In the genomic region with DNA sequence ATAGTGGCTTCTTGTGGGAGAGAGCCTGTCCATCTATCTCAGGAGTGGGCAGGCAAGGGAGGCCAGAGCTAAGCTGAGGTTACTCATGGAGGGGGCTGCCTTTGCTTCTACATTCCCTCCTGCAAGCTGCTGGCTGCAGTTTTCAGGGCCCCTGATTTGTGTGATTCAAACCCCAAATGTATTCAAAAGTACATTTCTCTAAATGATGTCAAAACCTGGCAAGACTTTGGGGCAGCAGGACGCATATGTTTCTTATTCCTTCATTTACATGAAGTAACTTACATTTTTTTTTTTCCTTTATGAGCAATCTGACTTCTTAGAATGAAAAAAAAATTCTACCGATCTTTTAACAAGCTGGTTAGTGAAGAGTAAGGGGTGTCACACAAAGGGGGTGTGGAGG, we compare ENCODE assay signal across 36 mouse cellular contexts. TPM values are rescaled to one million over a fixed set of nuclear protein-coding genes. Genes with fewer than 3 reads are reported as not detected.
DNase-seq lines count a peak whose midpoint lies in the region; ATAC-seq and TF ChIP-seq lines count a peak whose summit lies in the region.
"Had no signal": no experiment of that assay in that cellular context is flagged by ENCODE, and none has a peak within 500 bp of the region (broad histone marks: within the 10 kb centered on the region; RNA-seq: fewer than 3 reads in every experiment).

No protein-coding gene starts in this region.

- TF ChIP-seq CTCF in stomach, postnatal 0 days (IDR thresholded peaks at IDR 0.05; ENCODE audit: low read depth): no peak

- no peak overlapping the region for H3K4me2 ChIP-seq in forebrain, embryonic 13.5 days
- H3K4me2 ChIP-seq in stomach, embryonic 16.5 days (ENCODE audit: low read depth, low read length): no peak overlapping the region
- H3K4me2 ChIP-seq in stomach, postnatal 0 days (replicated peaks; ENCODE audit: low read depth): no peak overlapping the region
- H3K4me2 ChIP-seq in kidney, embryonic 14.5 days (replicated peaks; ENCODE audit: low read depth, low read length): no peak overlapping the region
- H3K4me2 ChIP-seq: forebrain, embryonic 15.5 days; heart, embryonic 13.5 days; liver, embryonic 11.5 days; lung, embryonic 15.5 days; midbrain, embryonic 13.5 days; stomach, embryonic 15.5 days had no signal

- no peak overlapping the region for H3K4me3 ChIP-seq in forebrain, embryonic 10.5 days
- H3K4me3 ChIP-seq in forebrain, embryonic 13.5 days: no peak overlapping the region
- H3K4me3 ChIP-seq in stomach, embryonic 16.5 days (replicated peaks; ENCODE audit: low read length): no peak overlapping the region
- H3K4me3 ChIP-seq in stomach, postnatal 0 days (ENCODE audit: low read depth, low read length): no peak overlapping the region
- no peak overlapping the region for H3K4me3 ChIP-seq in limb, embryonic 10.5 days
- no peak overlapping the region for H3K4me3 ChIP-seq in kidney, embryonic 14.5 days (ENCODE audit: low read length)
- H3K4me3 ChIP-seq: forebrain, embryonic 15.5 days; heart, adult 2 months; heart, embryonic 13.5 days; layer of hippocampus, adult 2 months; lung, embryonic 15.5 days; megakaryocyte, embryonic 14.5 days; midbrain, embryonic 13.5 days; stomach, embryonic 15.5 days had no signal

- H3K27me3 ChIP-seq in forebrain, embryonic 10.5 days (ENCODE audit: poor library complexity, severe bottlenecking): peaks cover 21% of the 10 kb centered on the region
- H3K27me3 ChIP-seq in forebrain, embryonic 13.5 days: peaks cover 5% of the 10 kb centered on the region; the same call in 1 of the 2 replicates
- H3K27me3 ChIP-seq in stomach, embryonic 16.5 days (ENCODE audit: control insufficient read depth, insufficient read depth, low read length): no peaks in the 10 kb centered on the region
- H3K27me3 ChIP-seq in stomach, postnatal 0 days (ENCODE audit: control insufficient read depth, insufficient read depth, low read length): no peaks in the 10 kb centered on the region
- no peaks in the 10 kb centered on the region for H3K27me3 ChIP-seq in limb, embryonic 10.5 days (ENCODE audit: low read depth, poor library complexity, severe bottlenecking)
- H3K27me3 ChIP-seq in kidney, embryonic 14.5 days (ENCODE audit: control insufficient read depth, insufficient read depth, low read length): no peaks in the 10 kb centered on the region
- H3K27me3 ChIP-seq: forebrain, embryonic 15.5 days; lung, embryonic 15.5 days; midbrain, embryonic 13.5 days; stomach, embryonic 15.5 days had no signal

- H3K4me1 ChIP-seq in forebrain, embryonic 10.5 days: peaks cover 100% of the 10 kb centered on the region
- H3K4me1 ChIP-seq in forebrain, embryonic 13.5 days: peaks cover 69% of the 10 kb centered on the region
- H3K4me1 ChIP-seq in stomach, embryonic 16.5 days (ENCODE audit: control insufficient read depth, insufficient read depth, low read length): 0 out of 2 replicates have a peak, but pooled peaks cover under 1% of the 10 kb centered on the region
- no peaks in the 10 kb centered on the region for H3K4me1 ChIP-seq in stomach, postnatal 0 days (replicated peaks; ENCODE audit: control insufficient read depth, insufficient read depth)
- H3K4me1 ChIP-seq in limb, embryonic 10.5 days: peaks cover 84% of the 10 kb centered on the region
- H3K4me1 ChIP-seq in kidney, embryonic 14.5 days (ENCODE audit: control insufficient read depth, insufficient read depth, low read length): peaks cover 7% of the 10 kb centered on the region; the same call in 1 of the 2 replicates
- H3K4me1 ChIP-seq: heart, embryonic 13.5 days; megakaryocyte, embryonic 14.5 days had no signal

- H3K27ac ChIP-seq in forebrain, embryonic 10.5 days: peak overlapping the region; percentile 86
- H3K27ac ChIP-seq in forebrain, embryonic 13.5 days: no peak overlapping the region
- H3K27ac ChIP-seq in stomach, embryonic 16.5 days (ENCODE audit: low read length): 0 out of 2 replicates have a peak overlapping the region, but pooled peaks have one; percentile 19
- no peak overlapping the region for H3K27ac ChIP-seq in stomach, postnatal 0 days (replicated peaks)
- H3K27ac ChIP-seq in limb, embryonic 10.5 days: peak overlapping the region; percentile 86
- no peak overlapping the region for H3K27ac ChIP-seq in kidney, embryonic 14.5 days (ENCODE audit: low read depth, low read length)
- H3K27ac ChIP-seq: forebrain, embryonic 15.5 days; heart, adult 2 months; heart, embryonic 13.5 days; layer of hippocampus, adult 2 months; lung, embryonic 15.5 days; stomach, embryonic 15.5 days had no signal

- no peak overlapping the region for H3K9ac ChIP-seq in forebrain, embryonic 13.5 days
- H3K9ac ChIP-seq in stomach, embryonic 16.5 days (ENCODE audit: low read length): no peak overlapping the region
- H3K9ac ChIP-seq in stomach, postnatal 0 days (ENCODE audit: low read length): no peak overlapping the region
- no peak overlapping the region for H3K9ac ChIP-seq in kidney, embryonic 14.5 days (ENCODE audit: low read depth, low read length)
- H3K9ac ChIP-seq: forebrain, embryonic 15.5 days; heart, embryonic 13.5 days; lung, embryonic 15.5 days; midbrain, embryonic 13.5 days; stomach, embryonic 15.5 days had no signal

- WGBS in forebrain, embryonic 10.5 days: 68% methylated on average over 2 of the region's 2 CpGs
- WGBS in forebrain, embryonic 13.5 days: 64% methylated on average over 2 of the region's 2 CpGs
- 64% methylated on average over 2 of the region's 2 CpGs for WGBS in stomach, embryonic 16.5 days
- WGBS in stomach, postnatal 0 days: 71% methylated on average over 2 of the region's 2 CpGs
- 76% methylated on average over 2 of the region's 2 CpGs for WGBS in limb, embryonic 10.5 days
- 64% methylated on average over 2 of the region's 2 CpGs for WGBS in kidney, embryonic 14.5 days

- H3K36me3 ChIP-seq in forebrain, embryonic 10.5 days (replicated peaks): peaks cover 92% of the 10 kb centered on the region
- peaks cover 73% of the 10 kb centered on the region for H3K36me3 ChIP-seq in forebrain, embryonic 13.5 days (ENCODE audit: poor library complexity, severe bottlenecking)
- H3K36me3 ChIP-seq in stomach, embryonic 16.5 days (ENCODE audit: control insufficient read depth, insufficient read depth, low read length): no peaks in the 10 kb centered on the region
- H3K36me3 ChIP-seq in stomach, postnatal 0 days (ENCODE audit: control insufficient read depth, insufficient read depth, low read length): peaks cover 2% of the 10 kb centered on the region; the same call in 1 of the 2 replicates
- H3K36me3 ChIP-seq in limb, embryonic 10.5 days: peaks cover 92% of the 10 kb centered on the region
- H3K36me3 ChIP-seq in kidney, embryonic 14.5 days (ENCODE audit: control insufficient read depth, insufficient read depth, low read length): peaks cover 3% of the 10 kb centered on the region; the same call in 1 of the 2 replicates
- H3K36me3 ChIP-seq: G1E had no signal

- no peak for DNase-seq in forebrain, embryonic 10.5 days (ENCODE audit: extremely low spot score, low spot score)
- DNase-seq in stomach, postnatal 0 days (ENCODE audit: low spot score): no peak
- no peak for DNase-seq in limb, embryonic 10.5 days (ENCODE audit: low spot score)
- no peak for DNase-seq in layer of hippocampus, postnatal 25 days (ENCODE audit: extremely low spot score in 1 of 2, low spot score in 1 of 2)
- DNase-seq in lung, postnatal 10 days: no peak
- DNase-seq: adrenal gland, postnatal 10 days; cerebellum, adult 9-10 months; embryo, embryonic 11 days; heart, adult 2 months; heart, postnatal 10 days; kidney, adult 18-20 months; kidney, postnatal 36 days; left cerebral cortex, postnatal 4 days; lung, postnatal 4 days; retina, postnatal 1 day; right cerebral cortex, postnatal 14 days; thymus, adult 18-20 months; thymus, postnatal 25 days had no signal

- no peak for ATAC-seq in forebrain, embryonic 13.5 days
- ATAC-seq in stomach, embryonic 16.5 days (ENCODE audit: insufficient read depth, low FRiP score): no peak
- ATAC-seq in stomach, postnatal 0 days (ENCODE audit: low FRiP score, low TSS enrichment): no peak
- no peak for ATAC-seq in kidney, embryonic 14.5 days (ENCODE audit: low FRiP score, low TSS enrichment)
- ATAC-seq: forebrain, embryonic 15.5 days; hindbrain, embryonic 16.5 days; midbrain, embryonic 13.5 days; Patski had no signal

- no peak for TF ChIP-seq EP300 in stomach, postnatal 0 days (optimal IDR thresholded peaks at IDR 0.05)

- H3K9me3 ChIP-seq in forebrain, embryonic 10.5 days: no peaks in the 10 kb centered on the region
- no peaks in the 10 kb centered on the region for H3K9me3 ChIP-seq in forebrain, embryonic 13.5 days (replicated peaks)
- H3K9me3 ChIP-seq in stomach, embryonic 16.5 days (replicated peaks; ENCODE audit: control insufficient read depth, low read length): no peaks in the 10 kb centered on the region
- H3K9me3 ChIP-seq in stomach, postnatal 0 days (ENCODE audit: control insufficient read depth, low read length): no peaks in the 10 kb centered on the region
- H3K9me3 ChIP-seq in limb, embryonic 10.5 days (replicated peaks): no peaks in the 10 kb centered on the region
- H3K9me3 ChIP-seq in kidney, embryonic 14.5 days (ENCODE audit: control insufficient read depth, low read length): no peaks in the 10 kb centered on the region
- H3K9me3 ChIP-seq: forebrain, embryonic 15.5 days; heart, embryonic 13.5 days; lung, embryonic 15.5 days; megakaryocyte, embryonic 14.5 days; midbrain, embryonic 13.5 days; stomach, embryonic 15.5 days had no signal

RNA-seq across cellular contexts. Expression of a gene that starts 48.4 kb away (rescaled TPM):
- polyA plus RNA-seq in forebrain, embryonic 10.5 days (2016; fragmentation: Nextera tagmentation; extraction: Ambion mirVana): 1.0 TPM in 2 replicates
- 0.99 and 1.5 TPM in 2 replicates for polyA plus RNA-seq in forebrain, embryonic 13.5 days (2015; fragmentation: Nextera tagmentation; extraction: Ambion mirVana)
- polyA plus RNA-seq in stomach, embryonic 16.5 days (2015; fragmentation: Nextera tagmentation; extraction: Ambion mirVana): 1.3 and 2.3 TPM in 2 replicates
- polyA plus RNA-seq in stomach, postnatal 0 days (2015; fragmentation: Nextera tagmentation; extraction: Ambion mirVana): 0.33 and 0.35 TPM in 2 replicates
- polyA plus RNA-seq in limb, embryonic 10.5 days (2016; fragmentation: Nextera tagmentation; extraction: Ambion mirVana): 0.69 and 0.74 TPM in 2 replicates
- total RNA-seq in layer of hippocampus, postnatal 25 days (2021): under 1 TPM in 1 of 2 experiments, not detected in 1; 0.15 TPM
- polyA plus RNA-seq in kidney, embryonic 14.5 days (2014; fragmentation: Nextera tagmentation; extraction: Ambion mirVana): 0.35 and 0.56 TPM in 2 replicates
- total RNA-seq: gastrocnemius, adult 8-10 months; heart, adult 2 months; hematopoietic stem cell, adult 5-6 weeks; monocyte, adult 5-6 weeks had no signal
- polyA plus RNA-seq: G1E; Patski; small intestine, adult 2 months had no signal

Comparison
In these comparisons a context has a peak if more than half of its experiments do, and no peak if none do; other contexts are left out.
1. H3K27ac ChIP-seq: peak in forebrain, embryonic 10.5 days (single experiment), stomach, embryonic 16.5 days (single experiment) and limb, embryonic 10.5 days (single experiment); none in forebrain, embryonic 13.5 days (single experiment), stomach, postnatal 0 days (single experiment) and kidney, embryonic 14.5 days (single experiment).